Mouse (Mus musculus) bone marrow, adult 2 months (tissue): ENCODE data around the gene Irak3. TPM values are rescaled to one million over a fixed set of nuclear protein-coding genes. Genes with fewer than 3 reads are reported as not detected.
A peak's percentile ranks its signal among the peaks of the same experiment; 100 is the strongest.

Experiments
- H3K27ac ChIP-seq: fragments of 200-500 bp; 2 replicates; pipeline ENCODE4 v1.5.1; 2012; ENCODE audit warnings: low read depth, mild to moderate bottlenecking, control low read depth, inconsistent platforms, low read length; ENCODE audit not compliant: control insufficient read depth, poor library complexity, insufficient read depth
- H3K4me1 ChIP-seq: fragments of 200-500 bp; 2 replicates; pipeline ENCODE4 v1.6.1; 2011; ENCODE audit warnings: low read length; ENCODE audit not compliant: control insufficient read depth, insufficient read depth
- H3K4me3 ChIP-seq: fragments of 200-500 bp; replicated peaks from 2 replicates; pipeline ENCODE3; 2011; ENCODE audit warnings: mild to moderate bottlenecking, low read depth, low read length, control low read depth; ENCODE audit not compliant: control insufficient read depth
- CTCF ChIP-seq: fragments of 200-500 bp; IDR thresholded peaks from 2 replicates; pipeline ENCODE4 v1.5.1; 2011; ENCODE audit warnings: low read length, control low read depth; ENCODE audit not compliant: control insufficient read depth, insufficient read depth
- POLR2A ChIP-seq: fragments of 200-500 bp; IDR thresholded peaks from 2 replicates; pipeline ENCODE4 v1.6.1; 2011; ENCODE audit warnings: low read depth, mild to moderate bottlenecking, control low read depth, low read length, borderline replicate concordance; ENCODE audit not compliant: control insufficient read depth
- WGBS: fragments of 180-500 bp; shearing (Covaris S2); methylation state at CpG from one replicate; pipeline ENCODE4 v1.1.7; 2018; 5-methylcytosine and 5-hydroxymethylcytosine counted together
- polyA plus RNA-seq: library from polyadenylated mRNA; stranded (reverse); fragments of >200 nt; gene quantifications from 2 replicates; pipeline ENCODE4 v1.2.4, GENCODE M21; 2011; ENCODE audit warnings: low replicate concordance; ENCODE audit not compliant: missing spikeins, insufficient read depth, insufficient read length

Gene Irak3
- polyA plus RNA-seq, 1 experiment, result 14.3 TPM

GRCm38 (mm10) chr10:120163490-120163889 lies 38.4 kb downstream of the Irak3 start:
- peak overlapping the region; percentile 67 for H3K27ac ChIP-seq
- no peak for TF ChIP-seq POLR2A
- TF ChIP-seq CTCF, result no peak
- peaks cover 2% of the 10 kb centered on the region; the same call in 1 of the 2 replicates for H3K4me1 ChIP-seq
- 45% methylated on average over 7 of the region's 7 CpGs for WGBS
- H3K4me3 ChIP-seq, result no peak overlapping the region

- Histone ChIP-seq H3K27ac (no peak overlapping the region), H3K4me3 (no peak overlapping the region), H3K4me1 (peaks cover 2% of the 10 kb centered on the region; the same call in 1 of the 2 replicates)
- TF ChIP-seq CTCF, result no peak
- no peak for TF ChIP-seq POLR2A
- 89% methylated on average over 10 of the region's 10 CpGs for WGBS
Observed at GRCm38 (mm10) chr10:120162840-120163239, 39.1 kb downstream of the Irak3 start.

GRCm38 (mm10) chr10:120160533-120160932 lies 41.4 kb downstream of the Irak3 start:
- TF ChIP-seq CTCF (no peak), POLR2A (no peak)
- Histone ChIP-seq H3K27ac (no peak overlapping the region), H3K4me1 (peaks cover 2% of the 10 kb centered on the region; the same call in 1 of the 2 replicates), H3K4me3 (no peak overlapping the region)
- WGBS, result 86% methylated on average over 9 of the region's 9 CpGs

GRCm38 (mm10) chr10:120153911-120154310 lies 48.0 kb downstream of the Irak3 start:
- H3K4me3 ChIP-seq, result no peak overlapping the region
- no peaks in the 10 kb centered on the region for H3K4me1 ChIP-seq
- TF ChIP-seq POLR2A (no peak), CTCF (no peak)
- H3K27ac ChIP-seq, result no peak overlapping the region
- WGBS, result 81% methylated on average over 2 of the region's 2 CpGs

- H3K4me1 ChIP-seq, result no peaks in the 10 kb centered on the region
- 85% methylated on average over 7 of the region's 7 CpGs for WGBS
- TF ChIP-seq POLR2A, result no peak
- TF ChIP-seq CTCF, result no peak
- no peak overlapping the region for H3K4me3 ChIP-seq
- no peak overlapping the region for H3K27ac ChIP-seq
Observed at GRCm38 (mm10) chr10:120151672-120152071, 50.3 kb downstream of the Irak3 start.

DNA sequence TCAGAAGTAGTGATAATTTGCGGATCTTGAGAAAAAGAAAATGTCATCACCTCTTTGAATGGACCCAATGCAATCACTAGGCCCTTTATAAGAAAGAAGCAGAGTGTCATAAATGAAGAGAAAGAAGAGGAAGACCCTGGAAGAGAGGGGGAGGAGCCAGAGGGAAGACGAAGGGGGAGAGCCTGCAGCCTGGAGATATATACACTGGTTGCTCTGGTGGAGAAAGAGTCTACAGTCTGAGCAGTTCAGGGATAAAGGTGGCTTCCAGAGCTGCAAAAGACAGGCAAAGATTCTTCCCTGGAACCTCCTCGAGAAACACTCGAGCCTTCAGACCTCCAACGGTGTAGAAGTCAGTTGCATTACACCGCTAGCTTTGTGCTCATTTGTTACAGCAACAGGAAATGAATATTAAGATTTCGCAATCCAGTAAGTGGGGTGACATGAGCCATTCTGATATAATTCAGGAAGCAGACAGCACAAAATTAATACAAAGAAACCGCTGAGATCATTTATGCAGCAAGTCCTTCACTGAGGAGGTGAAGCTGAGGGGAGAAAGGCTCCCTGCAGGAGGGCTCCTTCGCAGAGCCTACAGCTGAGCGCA lies 60.9 kb downstream of the Irak3 start:
- no peak overlapping the region for H3K4me3 ChIP-seq
- TF ChIP-seq POLR2A, result no peak
- TF ChIP-seq CTCF, result no peak
- H3K4me1 ChIP-seq, result no peaks in the 10 kb centered on the region
- 10% methylated on average over 10 of the region's 10 CpGs for WGBS
- H3K27ac ChIP-seq, result peak overlapping the region; percentile 64

DNA sequence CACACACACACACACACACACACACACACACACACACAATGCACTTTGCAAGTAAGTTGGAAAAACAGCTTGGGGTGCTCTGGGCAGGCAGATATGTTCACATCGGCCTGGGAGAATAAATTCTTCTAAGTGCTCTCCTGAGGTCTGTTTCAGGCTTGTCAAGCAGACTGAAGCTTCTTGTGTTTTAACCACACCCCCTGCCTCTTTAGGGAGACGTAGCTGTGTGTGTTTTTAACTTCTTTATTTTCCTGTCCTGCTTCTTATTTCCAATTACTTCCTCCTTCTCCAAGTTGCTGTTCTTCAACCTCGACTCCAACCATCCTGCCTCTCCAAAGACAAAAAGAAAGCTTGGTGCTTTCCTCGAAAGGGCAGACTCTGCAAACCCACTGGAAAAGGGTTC lies 61.7 kb downstream of the Irak3 start:
- H3K4me3 ChIP-seq, result no peak overlapping the region
- H3K27ac ChIP-seq, result peak overlapping the region; percentile 14; the same call in 1 of the 2 replicates
- no peaks in the 10 kb centered on the region for H3K4me1 ChIP-seq
- no peak for TF ChIP-seq CTCF
- TF ChIP-seq POLR2A, result no peak
- WGBS, result 17% methylated on average over 4 of the region's 4 CpGs

GRCm38 (mm10) chr10:120136020-120136562 lies 65.8 kb downstream of the Irak3 start:
- Histone ChIP-seq H3K27ac (no peak overlapping the region), H3K4me3 (no peak overlapping the region), H3K4me1 (peaks cover 3% of the 10 kb centered on the region; the same call in 1 of the 2 replicates)
- TF ChIP-seq POLR2A, result no peak
- no peak for TF ChIP-seq CTCF
- 28% methylated on average over 12 of the region's 12 CpGs for WGBS
